Mouse (Mus musculus): Measurements from ENCODE around the gene Sppl3.
A peak's percentile ranks its signal among the peaks of the same experiment; 100 is the strongest.
"Not testable (repeated sequence)": the region's sequence is repeated elsewhere in the genome, so short reads cannot be mapped to it uniquely, and the experiment has no call there.

Gene Sppl3

DNA sequence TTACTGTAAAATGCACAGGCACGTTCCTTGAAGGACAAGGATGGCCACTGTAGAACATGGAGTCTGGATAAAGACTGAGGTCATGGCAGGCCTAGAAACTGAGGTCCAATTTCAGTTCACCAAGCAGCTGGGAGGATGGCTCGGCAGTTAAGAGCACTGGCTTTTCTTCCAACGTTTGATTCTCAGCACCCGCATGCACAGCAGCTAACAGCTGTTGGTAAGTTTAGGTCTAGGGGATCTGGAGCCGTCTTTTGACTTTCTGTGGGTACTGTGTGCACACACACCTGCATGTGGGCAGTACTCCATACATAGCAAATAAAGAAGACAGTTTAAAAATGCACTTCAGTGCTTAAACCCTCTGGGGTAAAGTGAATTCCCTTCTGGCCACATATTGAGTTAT, 70.7 kb downstream of the Sppl3 start:
- no peak for DNase-seq

DNA sequence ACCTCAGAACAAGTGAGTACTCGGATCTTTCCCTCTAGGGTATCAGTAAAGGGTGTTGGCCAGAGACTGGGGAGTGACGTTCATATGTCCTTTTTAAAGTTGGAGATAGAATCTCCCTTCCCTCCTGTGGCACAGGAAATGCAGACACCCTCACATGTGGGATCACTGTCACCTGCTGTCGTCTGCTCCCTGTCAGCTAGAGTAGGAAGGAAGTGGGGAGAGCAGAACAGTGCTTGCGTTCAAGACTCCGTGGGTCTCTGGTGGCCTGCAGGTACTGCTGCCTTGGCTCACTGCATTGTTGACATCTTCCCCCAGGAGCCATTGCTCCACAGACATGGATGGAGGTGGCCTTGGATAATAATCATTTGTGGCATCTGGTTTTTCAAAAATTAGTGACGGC, 72.6 kb downstream of the Sppl3 start:
- DNase-seq = no peak

- no peak for DNase-seq
These were observed 74.7 kb downstream of the Sppl3 start for GRCm38 (mm10) chr5:115085675-115086074.

DNA sequence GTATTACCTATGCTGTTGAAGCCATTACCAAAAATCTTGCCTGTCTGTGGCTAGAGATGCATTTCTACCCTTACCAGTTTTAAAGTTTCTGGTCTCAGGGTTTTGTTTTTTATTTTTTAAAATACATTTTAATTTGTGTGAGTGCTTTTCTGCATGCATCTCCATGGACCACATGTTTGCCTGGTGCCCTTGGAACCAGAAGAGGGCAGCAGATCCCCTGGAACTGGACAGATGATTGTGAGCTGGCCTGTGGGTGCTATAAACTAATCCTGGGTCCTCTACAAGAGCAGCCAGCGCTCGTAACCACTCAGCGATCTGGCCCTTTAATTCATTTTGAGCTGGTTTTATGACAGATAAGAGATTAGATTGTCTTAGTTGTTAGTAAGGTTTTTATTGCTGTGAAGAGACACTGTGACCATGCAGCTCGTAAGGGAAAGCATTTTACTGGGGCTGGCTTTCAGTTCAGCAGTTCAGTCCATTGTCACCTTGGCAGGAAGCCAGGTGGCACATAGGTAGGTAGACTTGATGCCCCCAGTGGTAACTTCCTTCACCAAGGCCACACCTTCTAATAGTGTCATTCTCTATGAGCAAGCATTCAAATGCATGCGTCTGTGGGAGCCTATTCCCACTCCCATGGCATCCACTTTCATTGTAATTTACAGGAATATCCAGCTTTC, 78.8 kb downstream of the Sppl3 start:
- no peak for DNase-seq

DNA sequence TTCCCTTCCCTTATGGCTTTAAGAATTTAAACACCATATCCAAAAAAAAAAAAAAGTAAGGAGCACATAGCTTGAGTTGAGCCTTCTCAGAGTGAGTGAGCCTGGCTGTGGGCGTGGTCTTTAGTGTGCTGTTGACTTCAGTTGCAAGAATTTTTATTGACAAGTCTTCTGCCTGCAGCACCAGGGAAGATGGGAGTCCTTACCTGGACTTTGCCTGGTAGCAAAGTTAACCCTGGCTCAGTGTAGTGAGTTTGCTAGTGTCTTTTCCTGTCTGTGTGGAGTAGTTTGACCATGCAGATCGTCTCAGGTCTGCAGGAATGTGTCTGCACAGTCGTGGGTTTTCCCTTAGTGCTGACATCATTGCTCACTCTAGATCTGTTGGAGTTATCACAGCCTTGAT, 80.1 kb downstream of the Sppl3 start:
- no peak for DNase-seq

- DNase-seq = no peak
These were observed 80.8 kb downstream of the Sppl3 start for GRCm38 (mm10) chr5:115091776-115092175.

DNA sequence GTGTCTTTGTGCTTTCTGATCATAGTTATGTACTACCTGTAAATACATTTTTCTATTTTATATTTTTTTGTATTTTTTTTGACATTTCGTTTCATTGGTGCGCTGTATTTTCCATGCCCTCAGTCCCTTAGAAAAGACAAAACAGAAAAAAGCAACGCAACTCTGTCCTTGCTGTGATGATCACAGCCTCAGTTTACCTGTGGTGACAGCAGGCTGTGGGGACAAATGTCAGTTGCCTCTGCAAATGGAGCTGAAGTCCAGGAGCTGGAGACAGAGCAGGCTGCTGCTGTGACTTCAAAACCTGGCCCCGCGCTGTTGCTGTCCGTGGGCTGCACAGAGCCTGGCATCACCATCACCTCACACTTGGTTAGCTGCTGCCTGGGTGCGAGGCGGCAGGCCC, 87.3 kb downstream of the Sppl3 start, which contains the start of gene Gm10401:
Gene Gm10401 (minus strand): TSS at position 101 of the 400 bp plus-strand sequence.
- no peak for DNase-seq

- no peak for DNase-seq
These were observed 88.6 kb downstream of the Sppl3 start for GRCm38 (mm10) chr5:115099530-115099929.

GRCm38 (mm10) chr5:115099991-115100390, 89.1 kb downstream of the Sppl3 start:
- DNase-seq = no peak

DNA sequence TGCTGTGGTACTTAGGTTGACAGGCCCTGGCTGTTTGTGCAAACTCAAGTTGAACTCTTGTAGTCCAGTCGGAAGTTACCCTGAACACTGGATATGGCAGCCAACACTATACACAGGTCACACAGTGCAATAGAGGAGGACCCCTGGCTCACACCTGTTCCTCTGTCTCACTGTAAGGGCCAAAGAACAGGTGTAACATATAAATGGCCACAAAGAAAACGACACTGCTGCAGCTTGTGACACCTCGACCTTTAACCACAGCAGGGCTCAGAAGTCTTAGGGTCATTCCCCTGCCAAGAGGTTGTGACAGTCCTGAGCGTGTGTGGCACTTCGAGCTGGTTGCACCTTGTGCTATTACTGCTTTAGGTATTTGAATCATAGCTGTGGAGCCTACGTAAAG, 89.5 kb downstream of the Sppl3 start:
- DNase-seq = peak; percentile 86

DNA sequence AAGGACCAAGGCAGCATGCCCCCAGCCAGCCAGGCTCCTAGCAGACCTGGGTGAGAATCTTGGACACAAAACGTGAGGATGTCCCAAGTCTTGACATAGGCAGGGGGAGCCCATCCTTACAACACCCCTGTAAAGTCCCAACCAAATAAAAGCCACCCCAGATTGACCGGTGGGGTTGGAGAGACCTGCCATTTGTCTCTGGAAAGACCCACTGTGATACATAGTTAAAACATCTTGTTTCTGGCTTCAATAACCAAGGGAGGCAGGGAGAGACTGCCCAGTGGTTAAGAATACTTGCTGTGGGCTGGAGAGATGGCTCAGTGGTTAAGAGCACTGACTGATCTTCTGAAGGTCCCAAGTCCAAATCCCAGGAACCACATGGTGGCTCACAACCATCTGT, 91.3 kb downstream of the Sppl3 start:
- DNase-seq = peak; percentile 89

DNA sequence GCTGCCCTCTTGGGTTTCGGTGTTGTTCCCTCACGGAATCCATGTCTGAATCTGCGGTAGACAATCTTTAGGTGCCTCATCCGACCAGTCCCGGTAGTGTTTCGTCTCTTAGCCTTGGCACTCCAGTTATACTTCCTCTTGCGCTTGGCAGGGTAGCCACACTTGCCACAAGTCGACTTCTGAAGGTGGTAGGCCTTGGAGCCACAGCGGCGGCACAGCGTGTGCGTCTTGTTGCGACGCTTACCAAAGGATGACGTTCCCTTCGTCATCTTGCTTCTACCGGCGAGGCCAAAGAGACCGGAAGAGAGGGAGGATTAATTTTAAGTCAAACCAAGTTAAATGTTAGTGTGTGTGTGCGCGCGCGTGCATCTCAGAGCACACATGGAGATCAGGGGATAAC, 92.3 kb downstream of the Sppl3 start:
- not testable (repeated sequence) for DNase-seq

DNA sequence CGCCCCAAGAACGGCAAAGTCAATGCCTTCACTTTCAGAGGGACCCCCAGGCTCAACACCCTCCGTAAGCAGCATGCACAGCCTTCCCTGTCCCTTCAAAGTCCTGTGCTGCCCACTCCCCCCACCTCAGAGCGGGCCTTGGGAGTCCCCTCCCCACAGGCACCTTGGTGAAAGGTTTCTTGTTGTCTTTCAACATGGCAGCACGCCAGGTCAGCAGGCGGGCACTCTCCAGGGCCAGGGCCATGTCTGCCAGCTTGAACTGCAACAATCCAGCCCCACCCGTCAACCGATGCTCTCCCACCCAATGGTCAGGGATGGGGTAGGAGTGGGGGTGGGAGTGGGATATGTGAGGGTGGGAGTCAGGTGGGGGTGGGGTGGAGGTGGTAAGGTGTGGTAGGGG, 100.2 kb downstream of the Sppl3 start:
- DNase-seq = no peak

DNA sequence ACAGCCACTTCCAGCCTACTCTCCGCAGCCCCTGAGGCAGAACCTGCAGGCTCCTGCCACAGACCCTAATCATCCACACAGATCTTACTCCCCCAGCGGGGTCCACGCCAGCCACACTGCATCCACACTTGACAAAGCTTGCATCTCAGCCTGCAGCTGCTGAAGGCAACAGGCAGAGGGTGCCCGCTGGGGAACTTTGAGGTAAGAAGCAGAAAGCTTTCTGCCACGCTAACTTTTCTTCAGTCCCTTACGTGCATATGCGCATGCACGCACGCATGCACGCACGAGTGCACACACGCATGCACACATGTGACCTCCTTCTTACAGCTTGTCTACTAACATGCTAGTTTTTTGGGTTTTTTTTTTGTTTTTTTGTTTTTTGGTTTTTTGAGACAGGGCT, 102.3 kb downstream of the Sppl3 start:
- peak; percentile 80 for DNase-seq

DNA sequence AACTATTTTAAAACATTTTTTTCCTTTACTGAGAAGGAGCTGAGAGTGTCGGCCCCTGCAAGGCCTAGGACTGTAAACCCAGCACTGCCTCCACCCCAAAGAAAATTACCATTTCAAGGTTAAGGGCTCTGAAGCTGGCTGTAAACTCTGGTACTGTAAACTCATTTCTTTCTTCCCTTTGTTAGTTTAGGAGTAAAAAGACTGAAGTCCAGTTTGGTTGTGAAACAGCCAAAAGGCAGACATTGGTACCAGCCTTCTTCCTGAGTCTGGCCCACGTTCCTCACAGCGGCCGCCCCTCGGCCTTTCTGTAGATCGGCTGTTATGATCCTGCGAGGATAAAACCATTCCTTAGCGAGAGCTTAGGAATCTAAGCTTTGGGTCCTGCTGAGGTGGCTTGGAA, 103.6 kb downstream of the Sppl3 start:
- no peak for DNase-seq

DNA sequence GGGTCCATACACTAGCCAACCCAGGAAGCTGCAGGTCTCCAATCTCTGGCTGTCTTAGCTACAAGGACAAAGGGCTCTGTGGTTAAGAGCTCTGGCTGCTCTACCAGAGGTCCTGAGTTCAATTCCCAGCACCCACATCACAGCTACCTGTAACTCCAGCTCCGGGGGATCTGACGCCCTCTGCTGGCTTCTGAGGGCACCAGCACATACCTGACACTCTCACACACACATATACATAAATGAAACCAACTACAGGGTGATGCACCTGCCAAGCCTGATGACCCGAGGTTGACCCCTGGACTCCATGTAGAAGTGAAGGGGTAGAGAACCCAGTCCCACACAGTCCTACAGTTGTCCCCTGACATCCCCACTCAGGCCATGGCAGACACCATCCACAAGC, 105.5 kb downstream of the Sppl3 start:
- no peak for DNase-seq

- DNase-seq = no peak
These were observed 106.5 kb downstream of the Sppl3 start for GRCm38 (mm10) chr5:115117467-115117866.

DNA sequence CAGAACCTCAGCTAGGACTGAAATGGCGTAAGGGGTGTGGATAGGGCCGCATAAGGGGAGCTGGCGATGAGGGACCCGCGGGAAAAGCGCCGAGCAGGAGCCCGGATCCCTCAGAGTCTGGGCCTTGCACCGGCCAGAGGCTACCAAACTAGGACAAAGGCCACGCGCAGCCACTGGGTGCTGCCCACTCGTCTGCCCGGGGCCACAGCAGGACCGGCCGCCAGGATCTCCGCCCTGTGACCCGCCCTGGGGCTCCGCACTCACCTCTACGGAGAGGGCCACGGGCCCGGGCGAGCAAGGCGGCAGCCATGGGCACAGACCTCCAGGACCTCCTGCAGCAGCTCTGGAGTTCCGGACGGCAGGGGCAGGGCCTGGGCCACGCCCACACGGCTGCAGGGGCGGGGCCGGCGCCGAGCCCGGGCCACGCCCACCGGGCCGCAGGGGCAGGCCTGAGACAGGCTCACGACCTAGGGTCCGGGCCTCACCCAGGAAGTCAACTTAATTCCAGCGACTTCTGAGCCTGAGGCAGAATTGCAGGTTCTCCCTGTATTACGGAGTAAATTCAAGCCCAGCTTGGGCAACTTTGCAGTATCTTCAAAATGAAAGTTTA, 108.1 kb downstream of the Sppl3 start, which contains the start of gene Acads:
Gene Acads (minus strand): TSS at position 386 of the 610 bp plus-strand sequence.
- peak; percentile 99 for DNase-seq

- peak; percentile 88 for DNase-seq
These were observed 110.0 kb downstream of the Sppl3 start for GRCm38 (mm10) chr5:115120978-115121377.

- DNase-seq = peak; percentile 90
These were observed 113.8 kb downstream of the Sppl3 start for GRCm38 (mm10) chr5:115124690-115125089.

- peak; percentile 99 for DNase-seq
These were observed 114.4 kb downstream of the Sppl3 start for GRCm38 (mm10) chr5:115125211-115125871.

DNA sequence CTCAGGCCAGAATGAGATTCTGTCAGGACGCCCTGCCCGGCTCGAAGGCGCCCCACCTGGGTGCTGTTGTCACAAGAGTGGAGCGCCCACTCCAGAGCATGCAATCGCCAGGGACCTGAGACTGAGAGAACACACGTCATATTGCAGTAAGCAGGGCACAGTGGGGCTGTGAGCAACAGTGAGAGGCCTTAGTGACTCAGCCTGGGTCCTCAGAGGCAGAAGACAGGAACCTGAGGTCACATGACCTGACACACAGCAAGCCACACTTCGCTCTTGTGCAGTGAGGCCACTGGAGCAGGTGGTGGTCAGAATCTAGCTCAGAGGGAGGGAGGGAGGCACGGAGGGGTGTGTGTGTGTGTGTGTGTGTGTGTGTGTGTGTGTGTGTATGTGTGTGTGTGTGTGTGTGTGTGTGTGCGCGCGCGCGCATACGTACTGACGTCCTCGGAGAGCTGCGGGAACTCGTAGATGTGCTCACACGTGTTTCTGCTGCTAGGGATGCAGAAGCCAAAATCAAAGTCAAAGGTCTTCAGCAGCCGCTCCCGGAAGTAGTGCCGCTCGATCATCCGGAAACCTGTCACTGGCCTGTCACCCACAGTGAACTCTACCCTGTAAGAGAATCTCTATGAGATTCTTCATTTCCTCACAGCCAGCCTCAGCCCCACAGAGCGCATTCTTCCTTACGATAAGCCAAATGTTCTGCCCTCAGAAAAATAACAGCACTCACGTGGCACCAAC, 115.8 kb downstream of the Sppl3 start:
- DNase-seq = no peak

DNA sequence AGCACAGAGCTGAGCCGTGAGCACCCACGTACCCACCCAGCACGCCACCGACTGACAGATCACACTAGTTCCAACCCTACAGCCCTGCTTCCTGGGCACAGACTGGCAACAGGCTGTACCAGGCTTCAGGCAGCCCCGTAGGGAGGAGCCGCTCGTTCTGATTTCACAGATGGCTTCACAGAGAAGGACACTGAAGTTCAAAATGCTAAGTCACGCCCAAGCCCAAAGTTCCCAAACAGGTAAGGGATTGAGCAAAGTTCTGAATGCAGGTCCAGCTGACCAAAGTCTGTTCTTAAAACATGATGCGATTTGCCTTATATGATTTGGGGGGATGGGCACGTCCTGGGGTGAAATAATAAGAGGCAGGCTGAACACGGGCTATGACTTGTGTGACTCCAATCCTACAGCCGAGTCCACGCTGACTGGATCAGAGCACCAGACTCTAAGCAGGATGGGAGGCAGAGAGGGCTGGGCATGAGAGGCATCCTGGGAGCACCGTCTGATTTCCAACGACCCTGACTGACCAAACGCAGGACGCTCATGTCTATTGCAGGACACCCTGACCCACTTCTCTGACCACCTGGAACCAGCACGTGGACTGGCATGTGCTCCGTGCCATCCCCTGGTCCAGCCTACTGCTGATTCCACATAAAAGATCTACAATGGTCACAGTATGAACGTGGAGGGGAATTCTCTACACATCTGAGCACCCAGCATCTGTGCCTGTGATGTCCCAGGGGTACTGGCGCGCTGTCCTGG, 116.7 kb downstream of the Sppl3 start:
- no peak for DNase-seq

Measured in heart, adult 11 months (tissue).